Mouse (Mus musculus) limb, embryonic 14.5 days (tissue): ENCODE measurements at regions not wholly inside any gene's neighbourhood (a gene's known extent, or its start where the extent isn't known, plus 50 kb on each side); places are given as distances from the start of the nearest gene placed in this dataset.

ENCODE experiments used
- ATAC-seq: fragments of 200-750 bp; cut with Nextera tagmentation; 2 replicates; pipeline ENCODE4 v1.8.0; 2017; ENCODE audit warnings: low read depth, moderate number of reproducible peaks, moderate TSS enrichment; ENCODE audit not compliant: low FRiP score
- DNase-seq: peaks from one replicate; pipeline ENCODE4 v3.0.0-alpha.2; 2015; ENCODE audit warnings: low spot score
- H3K27ac ChIP-seq: fragments of 300-500 bp; sonication (generic); replicated peaks from 2 replicates; pipeline ENCODE4 v1.5.1; 2014; ENCODE audit warnings: low read depth, mild to moderate bottlenecking, low read length, moderate library complexity, mixed read lengths
- H3K27me3 ChIP-seq: fragments of 300-500 bp; sonication (generic); 2 replicates; pipeline ENCODE4 v1.6.1; 2014; ENCODE audit warnings: low read length, mixed read lengths; ENCODE audit not compliant: control insufficient read depth, insufficient read depth
- H3K36me3 ChIP-seq: fragments of 300-500 bp; sonication (generic); 2 replicates; pipeline ENCODE4 v1.6.1; 2014; ENCODE audit warnings: mild to moderate bottlenecking, low read length, moderate library complexity, mixed read lengths; ENCODE audit not compliant: control insufficient read depth, insufficient read depth
- H3K4me1 ChIP-seq: fragments of 300-500 bp; sonication (generic); 2 replicates; pipeline ENCODE4 v1.6.1; 2014; ENCODE audit warnings: antibody characterized with exemption, low read length, mixed read lengths; ENCODE audit not compliant: control insufficient read depth, insufficient read depth
- H3K4me2 ChIP-seq: fragments of 300-500 bp; sonication (generic); replicated peaks from 2 replicates; pipeline ENCODE4 v1.6.1; 2014; ENCODE audit warnings: low read depth, mild to moderate bottlenecking, low read length, moderate library complexity; ENCODE audit not compliant: severe bottlenecking
- H3K4me3 ChIP-seq: fragments of 300-500 bp; sonication (generic); replicated peaks from 2 replicates; pipeline ENCODE4 v1.5.1; 2014; ENCODE audit warnings: low read length
- H3K9ac ChIP-seq: fragments of 300-500 bp; sonication (generic); 2 replicates; pipeline ENCODE4 v1.6.1; 2014; ENCODE audit warnings: mild to moderate bottlenecking, low read depth, low read length, moderate library complexity; ENCODE audit not compliant: severe bottlenecking
- H3K9me3 ChIP-seq: fragments of 300-500 bp; sonication (generic); 2 replicates; pipeline ENCODE4 v1.6.1; 2016; ENCODE audit warnings: low read length; ENCODE audit not compliant: control insufficient read depth
- POLR2A ChIP-seq: fragments of 200-500 bp; IDR thresholded peaks from 2 replicates; pipeline ENCODE4 v1.8.0; 2012; ENCODE audit warnings: inconsistent platforms, mild to moderate bottlenecking, moderate library complexity, borderline replicate concordance; ENCODE audit not compliant: insufficient read depth, insufficient read length; ENCODE audit errors: extremely low read depth
- WGBS: fragments of 180-500 bp; shearing (Covaris S2); extraction: QIAGEN DNeasy Blood & Tissue Kit; methylation state at CpG from one replicate; pipeline ENCODE4 v1.1.7; 2014; 5-methylcytosine and 5-hydroxymethylcytosine counted together

DNA sequence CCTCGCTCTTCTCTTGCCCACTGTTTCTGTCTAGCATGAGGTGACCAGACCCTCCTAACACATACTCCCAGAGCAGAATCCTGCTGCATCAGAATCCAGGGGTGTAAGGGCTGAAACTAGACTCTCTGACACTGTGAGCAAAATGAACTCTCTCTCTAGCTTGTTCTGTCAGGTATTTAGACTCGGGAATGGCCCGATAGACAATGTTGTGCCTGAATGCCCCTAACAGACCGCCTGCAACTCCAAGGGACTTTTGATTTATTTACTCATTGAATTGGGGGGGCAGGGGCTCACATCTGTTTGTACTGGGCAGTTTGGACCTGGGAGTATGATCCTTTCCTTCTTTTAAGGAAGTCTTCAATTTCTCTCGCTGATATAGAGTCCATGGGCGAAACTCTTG, 469.3 kb upstream of the Trpc7 start:
- DNase-seq (no peak), ATAC-seq (no peak)
- Histone ChIP-seq H3K4me2 (no peak overlapping the region), H3K36me3 (no peaks in the 10 kb centered on the region), H3K27ac (no peak overlapping the region), H3K4me3 (no peak overlapping the region), H3K9me3 (no peaks in the 10 kb centered on the region), H3K9ac (no peak overlapping the region), H3K4me1 (no peaks in the 10 kb centered on the region), H3K27me3 (no peaks in the 10 kb centered on the region)
- no peak for TF ChIP-seq POLR2A
- 87% methylated on average over 6 of the region's 6 CpGs for WGBS

DNA sequence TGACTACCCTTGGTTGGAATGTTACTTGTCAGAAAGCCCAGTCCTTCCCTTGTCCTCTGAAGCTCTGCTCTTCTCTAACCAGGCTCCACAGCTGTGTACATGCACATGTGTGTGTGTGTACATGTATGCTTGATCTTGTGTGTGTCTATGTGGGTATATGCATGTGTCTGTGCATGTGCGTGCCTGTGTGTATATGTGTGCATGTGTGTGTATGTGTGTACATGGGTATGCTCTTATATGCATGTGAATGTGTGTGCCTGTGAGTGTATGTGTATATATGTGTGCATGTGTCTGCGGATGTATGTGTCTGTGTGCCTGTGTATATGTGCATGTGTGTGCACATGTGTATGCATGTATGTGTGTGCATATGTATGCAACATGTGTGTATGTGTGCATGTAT, 468.6 kb upstream of the Trpc7 start:
- H3K27me3 ChIP-seq = no peaks in the 10 kb centered on the region
- no peaks in the 10 kb centered on the region for H3K36me3 ChIP-seq
- H3K9me3 ChIP-seq = no peaks in the 10 kb centered on the region
- no peak overlapping the region for H3K27ac ChIP-seq
- H3K4me3 ChIP-seq = no peak overlapping the region
- no peak for TF ChIP-seq POLR2A
- ATAC-seq (no peak), DNase-seq (no peak)
- WGBS = 98% methylated on average over 2 of the region's 2 CpGs
- no peak overlapping the region for H3K9ac ChIP-seq
- no peak overlapping the region for H3K4me2 ChIP-seq
- H3K4me1 ChIP-seq = no peaks in the 10 kb centered on the region

DNA sequence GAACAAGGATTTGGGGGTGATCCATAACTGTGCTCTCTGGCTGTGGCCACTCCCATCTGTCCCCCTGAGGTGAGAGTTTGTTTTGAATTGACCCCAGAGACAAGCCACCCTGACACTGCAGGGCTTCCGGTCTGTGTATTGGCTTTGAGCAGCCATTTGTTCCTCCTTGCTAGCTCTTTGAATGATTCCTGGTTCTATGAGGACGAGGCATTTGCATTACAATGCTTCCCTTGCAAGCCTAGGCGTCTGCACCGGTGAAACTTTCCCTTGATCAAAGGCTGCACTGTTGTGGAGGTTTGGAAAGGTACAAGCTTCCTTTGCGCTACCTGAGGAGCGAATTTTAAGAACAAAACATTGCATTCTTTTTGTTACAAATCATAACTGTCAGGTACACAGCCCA, 466.8 kb upstream of the Trpc7 start:
- Histone ChIP-seq H3K27me3 (no peaks in the 10 kb centered on the region), H3K9me3 (no peaks in the 10 kb centered on the region), H3K4me1 (no peaks in the 10 kb centered on the region), H3K36me3 (no peaks in the 10 kb centered on the region), H3K27ac (no peak overlapping the region), H3K4me2 (no peak overlapping the region), H3K4me3 (no peak overlapping the region), H3K9ac (no peak overlapping the region)
- DNase-seq (no peak), ATAC-seq (no peak)
- WGBS = 27% methylated on average over 6 of the region's 6 CpGs
- TF ChIP-seq POLR2A = no peak

DNA sequence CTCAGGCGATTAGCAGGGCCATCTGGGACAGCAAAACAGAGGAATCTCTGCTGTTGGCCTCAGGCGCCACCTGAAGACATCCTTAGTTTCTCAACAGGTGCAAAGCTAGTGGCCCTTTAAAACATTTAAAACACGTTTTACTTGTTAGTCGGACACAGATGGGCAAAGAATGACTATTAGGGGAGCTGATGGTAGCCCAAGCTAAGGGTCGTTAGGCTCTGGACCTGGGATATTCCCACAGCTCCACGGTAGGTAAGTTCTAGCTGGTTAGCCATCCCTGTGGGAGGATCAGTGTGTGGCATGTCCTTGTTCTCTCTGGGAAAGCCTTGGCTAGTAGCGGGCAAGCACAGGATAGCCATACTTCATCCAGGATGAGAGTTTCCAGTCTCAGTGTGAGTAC, 465.5 kb upstream of the Trpc7 start:
- Histone ChIP-seq H3K9me3 (no peaks in the 10 kb centered on the region), H3K9ac (no peak overlapping the region), H3K36me3 (no peaks in the 10 kb centered on the region), H3K4me3 (no peak overlapping the region), H3K4me1 (no peaks in the 10 kb centered on the region), H3K27ac (no peak overlapping the region), H3K4me2 (no peak overlapping the region), H3K27me3 (no peaks in the 10 kb centered on the region)
- TF ChIP-seq POLR2A = no peak
- no peak for ATAC-seq
- WGBS = 63% methylated on average over 7 of the region's 7 CpGs
- DNase-seq = no peak

DNA sequence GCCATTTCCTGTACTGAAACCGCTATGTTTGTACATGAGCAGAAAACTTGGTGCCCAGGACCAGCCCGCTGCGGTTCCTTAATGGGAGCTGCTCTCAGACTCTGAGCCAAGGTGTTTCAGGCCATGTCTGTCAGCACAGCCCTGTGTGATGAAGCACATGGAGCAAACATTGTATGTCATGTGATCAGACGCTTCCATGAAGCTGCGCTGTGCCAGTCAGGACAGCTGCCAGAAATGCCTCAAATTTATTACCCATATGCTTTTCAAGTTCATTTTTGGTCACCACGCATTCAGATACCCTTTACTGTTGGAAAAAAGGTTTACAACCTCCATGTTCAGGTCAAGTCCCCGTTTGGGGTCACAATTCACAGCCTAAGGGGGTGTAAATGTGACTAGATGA, 458.8 kb upstream of the Trpc7 start:
- WGBS = 43% methylated on average over 7 of the region's 7 CpGs
- H3K36me3 ChIP-seq = no peaks in the 10 kb centered on the region
- no peak for TF ChIP-seq POLR2A
- H3K27ac ChIP-seq = no peak overlapping the region
- ATAC-seq = no peak
- no peak overlapping the region for H3K9ac ChIP-seq
- no peaks in the 10 kb centered on the region for H3K27me3 ChIP-seq
- H3K9me3 ChIP-seq = no peaks in the 10 kb centered on the region
- H3K4me1 ChIP-seq = peaks cover 16% of the 10 kb centered on the region
- no peak for DNase-seq
- no peak overlapping the region for H3K4me2 ChIP-seq
- H3K4me3 ChIP-seq = no peak overlapping the region

DNA sequence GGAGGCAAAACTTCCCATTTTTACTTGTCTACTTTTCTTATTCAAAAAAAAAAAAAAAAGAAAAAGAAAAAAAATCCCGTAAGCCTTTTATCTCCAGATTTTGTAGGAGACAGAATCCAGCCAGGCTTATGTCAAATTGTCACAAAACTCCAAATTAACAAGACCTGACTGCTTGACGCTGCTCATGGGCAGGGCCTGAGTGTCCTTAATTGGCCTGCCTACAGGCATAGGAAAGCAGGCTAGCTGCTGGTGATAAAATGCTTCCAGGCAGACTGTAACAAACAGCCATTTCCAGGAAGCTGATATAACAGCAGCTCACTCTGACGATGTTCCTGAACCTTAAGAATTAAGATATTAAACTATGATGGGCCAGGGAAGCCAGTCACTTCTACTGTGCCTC, 458.2 kb upstream of the Trpc7 start:
- Histone ChIP-seq H3K9me3 (no peaks in the 10 kb centered on the region), H3K27me3 (no peaks in the 10 kb centered on the region), H3K27ac (no peak overlapping the region), H3K4me2 (no peak overlapping the region), H3K36me3 (no peaks in the 10 kb centered on the region), H3K4me3 (no peak overlapping the region), H3K9ac (no peak overlapping the region), H3K4me1 (peaks cover 16% of the 10 kb centered on the region)
- 29% methylated on average over 3 of the region's 3 CpGs for WGBS
- DNase-seq (no peak), ATAC-seq (no peak)
- no peak for TF ChIP-seq POLR2A
